Mouse (Mus musculus) spleen, adult 2 months (tissue): ENCODE measurements around the gene Nsf. TPM values are rescaled to one million over a fixed set of nuclear protein-coding genes. Genes with fewer than 3 reads are reported as not detected.

ENCODE experiments used
- DNase-seq, 2 experiments: peaks; one replicate each; pipeline versions ENCODE4 v3.0.0 to v3.0.0-alpha.2; 2012 to 2021; ENCODE audit warnings: low spot score in 2 of 2, low read depth in 1 of 2
- H3K27ac ChIP-seq: fragments of 200-500 bp; 2 replicates; pipeline ENCODE4 v1.5.1; 2012; ENCODE audit warnings: low read length, inconsistent platforms; ENCODE audit not compliant: insufficient read depth
- H3K27me3 ChIP-seq: fragments of 200-500 bp; 2 replicates; pipeline ENCODE4 v1.6.1; 2012; ENCODE audit warnings: mild to moderate bottlenecking, moderate library complexity, low read length, inconsistent platforms; ENCODE audit not compliant: control insufficient read depth, insufficient read depth
- H3K36me3 ChIP-seq: fragments of 200-500 bp; 2 replicates; pipeline ENCODE4 v1.6.1; 2012; ENCODE audit warnings: mild to moderate bottlenecking, low read length, inconsistent platforms; ENCODE audit not compliant: control insufficient read depth, insufficient read depth
- H3K4me1 ChIP-seq: fragments of 200-500 bp; 2 replicates; pipeline ENCODE4 v1.6.1; 2011; ENCODE audit warnings: inconsistent platforms; ENCODE audit not compliant: control insufficient read depth, insufficient read depth, insufficient read length
- H3K4me3 ChIP-seq: fragments of 200-500 bp; 2 replicates; pipeline ENCODE4 v1.5.1; 2011; ENCODE audit warnings: mild to moderate bottlenecking, inconsistent platforms; ENCODE audit not compliant: insufficient read depth, insufficient read length; ENCODE audit errors: extremely low read depth
- CTCF ChIP-seq: fragments of 200-500 bp; IDR thresholded peaks from 2 replicates; pipeline ENCODE4 v1.5.1; 2011; ENCODE audit warnings: mild to moderate bottlenecking, inconsistent platforms; ENCODE audit not compliant: insufficient read depth, insufficient read length, insufficient replicate concordance; ENCODE audit errors: extremely low read depth
- POLR2A ChIP-seq: fragments of 200-500 bp; IDR thresholded peaks from 2 replicates; pipeline ENCODE4 v1.6.1; 2011; ENCODE audit warnings: low read depth, low read length, inconsistent platforms
- WGBS: fragments of 180-500 bp; shearing (Covaris S2); methylation state at CpG from one replicate; pipeline ENCODE4 v1.1.7; 2018; 5-methylcytosine and 5-hydroxymethylcytosine counted together
- polyA plus RNA-seq: library from polyadenylated mRNA; depleted of rRNA; stranded (reverse); fragments of >200 nt; gene quantifications from 2 replicates; pipeline ENCODE4 v1.2.3, GENCODE M21; 2012

The Nsf gene
- polyA plus RNA-seq, 1 experiment: 36.8 TPM

- H3K27me3 ChIP-seq: no peaks in the 10 kb centered on the region
- H3K36me3 ChIP-seq: peaks cover 22% of the 10 kb centered on the region
- no peak overlapping the region for H3K27ac ChIP-seq
- H3K4me3 ChIP-seq: no peak overlapping the region
- no peak for DNase-seq
- no peaks in the 10 kb centered on the region for H3K4me1 ChIP-seq
- WGBS: 90% methylated on average over 20 of the region's 20 CpGs
- TF ChIP-seq CTCF (no peak), POLR2A (no peak)
Measured at GRCm38 (mm10) chr11:103900803-103901580, 52.9 kb downstream of the Nsf start.

- TF ChIP-seq POLR2A (no peak), CTCF (no peak)
- Histone ChIP-seq H3K36me3 (peaks cover 22% of the 10 kb centered on the region), H3K4me3 (no peak overlapping the region), H3K27me3 (no peaks in the 10 kb centered on the region), H3K27ac (no peak overlapping the region), H3K4me1 (no peaks in the 10 kb centered on the region)
- no peak for DNase-seq
- WGBS: 90% methylated on average over 11 of the region's 11 CpGs
Measured at GRCm38 (mm10) chr11:103896966-103897750, 56.7 kb downstream of the Nsf start.

- no peaks in the 10 kb centered on the region for H3K4me1 ChIP-seq
- no peak overlapping the region for H3K27ac ChIP-seq
- peaks cover 22% of the 10 kb centered on the region for H3K36me3 ChIP-seq
- 93% methylated on average over 4 of the region's 4 CpGs for WGBS
- TF ChIP-seq POLR2A (no peak), CTCF (no peak)
- H3K27me3 ChIP-seq: no peaks in the 10 kb centered on the region
- no peak for DNase-seq
- H3K4me3 ChIP-seq: no peak overlapping the region
Measured at GRCm38 (mm10) chr11:103896056-103896455, 57.8 kb downstream of the Nsf start.

- H3K4me1 ChIP-seq: no peaks in the 10 kb centered on the region
- TF ChIP-seq POLR2A (no peak), CTCF (no peak)
- H3K4me3 ChIP-seq: no peak overlapping the region
- 89% methylated on average over 10 of the region's 10 CpGs for WGBS
- no peaks in the 10 kb centered on the region for H3K27me3 ChIP-seq
- H3K27ac ChIP-seq: no peak overlapping the region
- peaks cover 15% of the 10 kb centered on the region for H3K36me3 ChIP-seq
- DNase-seq: no peak
Measured at GRCm38 (mm10) chr11:103892831-103893230, 61.0 kb downstream of the Nsf start.

- 94% methylated on average over 10 of the region's 10 CpGs for WGBS
- Histone ChIP-seq H3K27me3 (no peaks in the 10 kb centered on the region), H3K36me3 (peaks cover 11% of the 10 kb centered on the region), H3K4me1 (no peaks in the 10 kb centered on the region), H3K27ac (no peak overlapping the region), H3K4me3 (no peak overlapping the region)
- no peak for TF ChIP-seq CTCF
- TF ChIP-seq POLR2A: no peak
- no peak for DNase-seq
Measured at GRCm38 (mm10) chr11:103891781-103892180, 62.1 kb downstream of the Nsf start.

GRCm38 (mm10) chr11:103890337-103891186, 63.3 kb downstream of the Nsf start:
- DNase-seq: no peak
- Histone ChIP-seq H3K27ac (no peak overlapping the region), H3K27me3 (no peaks in the 10 kb centered on the region), H3K4me1 (no peaks in the 10 kb centered on the region), H3K36me3 (peaks cover 12% of the 10 kb centered on the region), H3K4me3 (no peak overlapping the region)
- 96% methylated on average over 23 of the region's 23 CpGs for whole genome bisulfite sequencing
- TF ChIP-seq CTCF: no peak
- TF ChIP-seq POLR2A: no peak
